9 mouse cellular contexts compared by ENCODE assay signal in the genomic region with DNA sequence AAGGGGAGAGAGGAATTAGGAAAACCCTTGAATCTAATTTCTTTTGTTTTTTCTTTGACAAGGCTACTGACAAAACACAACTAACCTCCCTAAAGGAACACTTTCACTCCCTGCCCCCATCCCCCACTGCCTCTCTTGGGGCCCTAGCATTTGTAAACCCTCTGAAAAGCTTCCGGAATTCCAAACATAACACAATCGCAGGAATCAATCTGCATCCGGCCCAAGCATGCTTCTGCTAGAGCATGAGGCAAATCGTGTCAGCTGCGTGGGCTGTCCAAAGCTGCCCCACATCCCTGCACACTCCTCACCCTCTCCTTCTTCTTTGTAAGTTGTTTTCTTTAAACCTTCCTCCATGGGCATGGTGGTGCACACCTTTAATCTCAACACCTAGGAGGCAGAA. TPM values are rescaled to one million over a fixed set of nuclear protein-coding genes. Genes with fewer than 3 reads are reported as not detected.
DNase-seq lines count a peak whose midpoint lies in the region; ATAC-seq and TF ChIP-seq lines count a peak whose summit lies in the region.
"Had no signal": no experiment of that assay in that cellular context is flagged by ENCODE, and none has a peak within 500 bp of the region (broad histone marks: within the 10 kb centered on the region; RNA-seq: fewer than 3 reads in every experiment).

No protein-coding gene starts in this region.

- intact Hi-C loops in left cerebral cortex, postnatal 14 days (cut with DNase I), result no loop called here

- H3K9ac ChIP-seq in forebrain, embryonic 13.5 days, result no peak overlapping the region
- no peak overlapping the region for H3K9ac ChIP-seq in intestine, embryonic 15.5 days
- H3K9ac ChIP-seq in lung, embryonic 15.5 days, result no peak overlapping the region
- H3K9ac ChIP-seq: hindbrain, embryonic 14.5 days had no signal

- no peak for TF ChIP-seq POLR2A in brain, embryonic 14.5 days (IDR thresholded peaks at IDR 0.05; ENCODE audit: borderline replicate concordance, extremely low read depth, insufficient read depth, insufficient read length, poor library complexity, severe bottlenecking)

- no peak overlapping the region for H3K4me2 ChIP-seq in forebrain, embryonic 13.5 days
- H3K4me2 ChIP-seq in intestine, embryonic 15.5 days (replicated peaks), result no peak overlapping the region
- no peak overlapping the region for H3K4me2 ChIP-seq in lung, embryonic 15.5 days
- H3K4me2 ChIP-seq: hindbrain, embryonic 14.5 days had no signal

- 60% methylated on average over 5 of the region's 5 CpGs for WGBS in forebrain, embryonic 10.5 days
- WGBS in forebrain, embryonic 13.5 days, result 20% methylated on average over 5 of the region's 5 CpGs
- WGBS in intestine, embryonic 15.5 days, result 21% methylated on average over 5 of the region's 5 CpGs
- WGBS in lung, embryonic 15.5 days, result 11% methylated on average over 5 of the region's 5 CpGs

- H3K27me3 ChIP-seq in forebrain, embryonic 10.5 days (ENCODE audit: poor library complexity, severe bottlenecking), result peaks cover 47% of the 10 kb centered on the region
- no peaks in the 10 kb centered on the region; the same call in 1 of the 2 replicates for H3K27me3 ChIP-seq in forebrain, embryonic 13.5 days
- no peaks in the 10 kb centered on the region for H3K27me3 ChIP-seq in intestine, embryonic 15.5 days (replicated peaks)
- H3K27me3 ChIP-seq in lung, embryonic 15.5 days, result no peaks in the 10 kb centered on the region

- no peak for TF ChIP-seq CTCF in brain, embryonic 14.5 days (IDR thresholded peaks at IDR 0.05; ENCODE audit: borderline replicate concordance, extremely low read depth, insufficient read depth, insufficient read length)

- DNase-seq in forebrain, embryonic 10.5 days (ENCODE audit: extremely low spot score, low spot score), result no peak
- DNase-seq in brain, embryonic 14.5 days (ENCODE audit: low read depth), result peak; percentile 52
- no peak for DNase-seq in layer of hippocampus, adult 9-10 months (ENCODE audit: low spot score)
- no peak for DNase-seq in left cerebral cortex, postnatal 14 days (ENCODE audit: low spot score in 2 of 2)
- no peak for DNase-seq in right cerebral cortex, postnatal 25 days

- ATAC-seq in forebrain, embryonic 13.5 days, result no peak
- ATAC-seq in intestine, embryonic 15.5 days, result peak; percentile 21; the same call in 1 of the 2 replicates
- peak; percentile 79; the same call in 1 of the 2 replicates for ATAC-seq in lung, embryonic 15.5 days (ENCODE audit: borderline replicate concordance, extremely low read depth, low FRiP score, low TSS enrichment)

- H3K4me1 ChIP-seq in forebrain, embryonic 10.5 days, result peaks cover 22% of the 10 kb centered on the region
- H3K4me1 ChIP-seq in forebrain, embryonic 13.5 days, result peaks cover 24% of the 10 kb centered on the region
- H3K4me1 ChIP-seq in intestine, embryonic 15.5 days (replicated peaks), result 0 out of 2 replicates have a peak, but pooled peaks cover 2% of the 10 kb centered on the region
- peaks cover 7% of the 10 kb centered on the region; the same call in 1 of the 2 replicates for H3K4me1 ChIP-seq in lung, embryonic 15.5 days

- H3K36me3 ChIP-seq in forebrain, embryonic 10.5 days (replicated peaks), result no peaks in the 10 kb centered on the region
- no peaks in the 10 kb centered on the region for H3K36me3 ChIP-seq in forebrain, embryonic 13.5 days (ENCODE audit: poor library complexity, severe bottlenecking)
- no peaks in the 10 kb centered on the region for H3K36me3 ChIP-seq in intestine, embryonic 15.5 days
- H3K36me3 ChIP-seq in lung, embryonic 15.5 days, result no peaks in the 10 kb centered on the region

- peaks cover 12% of the 10 kb centered on the region; the same call in 1 of the 2 replicates for H3K9me3 ChIP-seq in forebrain, embryonic 10.5 days
- no peaks in the 10 kb centered on the region; the same call in 1 of the 2 replicates for H3K9me3 ChIP-seq in forebrain, embryonic 13.5 days (replicated peaks)
- H3K9me3 ChIP-seq in intestine, embryonic 15.5 days, result no peaks in the 10 kb centered on the region
- no peaks in the 10 kb centered on the region for H3K9me3 ChIP-seq in lung, embryonic 15.5 days

- peak overlapping the region; percentile 66; the same call in 1 of the 2 replicates for H3K27ac ChIP-seq in forebrain, embryonic 10.5 days
- H3K27ac ChIP-seq in forebrain, embryonic 13.5 days, result no peak overlapping the region
- peak overlapping the region; percentile 64; the same call in 1 of the 2 replicates for H3K27ac ChIP-seq in intestine, embryonic 15.5 days
- no peak overlapping the region for H3K27ac ChIP-seq in lung, embryonic 15.5 days
- H3K27ac ChIP-seq: hindbrain, embryonic 14.5 days had no signal

- H3K4me3 ChIP-seq in forebrain, embryonic 10.5 days, result no peak overlapping the region
- no peak overlapping the region for H3K4me3 ChIP-seq in forebrain, embryonic 13.5 days
- H3K4me3 ChIP-seq in intestine, embryonic 15.5 days (replicated peaks), result no peak overlapping the region
- H3K4me3 ChIP-seq in lung, embryonic 15.5 days, result no peak overlapping the region

RNA-seq across cellular contexts. Expression of a gene that starts 4.9 kb away (rescaled TPM):
- polyA plus RNA-seq in forebrain, embryonic 10.5 days (2016; fragmentation: Nextera tagmentation; extraction: Ambion mirVana), result 0.19 and 0.36 TPM in 2 replicates
- polyA plus RNA-seq in forebrain, embryonic 13.5 days (2015; fragmentation: Nextera tagmentation; extraction: Ambion mirVana), result 5.2 and 7.6 TPM in 2 replicates
- 8.0 and 10.8 TPM in 2 replicates for polyA plus RNA-seq in brain, embryonic 14.5 days (2012; rRNA removed)
- 29.3 TPM in 2 replicates for polyA plus RNA-seq in intestine, embryonic 15.5 days (2015; fragmentation: Nextera tagmentation; extraction: Ambion mirVana)
- polyA plus RNA-seq in lung, embryonic 15.5 days (2015; fragmentation: Nextera tagmentation; extraction: Ambion mirVana), result 0.38 and 0.61 TPM in 2 replicates
- total RNA-seq in left cerebral cortex, postnatal 14 days (2021), result 1 to 10 TPM; 4.1 to 5.4 TPM

Comparison
In these comparisons a context has a peak if more than half of its experiments do, and no peak if none do; other contexts are left out.
1. H3K27ac ChIP-seq: peak in forebrain, embryonic 10.5 days (single experiment) and intestine, embryonic 15.5 days (single experiment); none in forebrain, embryonic 13.5 days (single experiment) and lung, embryonic 15.5 days (single experiment).